Mouse (Mus musculus): ENCODE data around the gene Olfr181. TPM values are rescaled to one million over a fixed set of nuclear protein-coding genes. Genes with fewer than 3 reads are reported as not detected.

Gene Olfr181
- not detected for polyA plus RNA-seq (2014; fragmentation: Illumina TruSeq; extraction: RNeasy Lipid Tissue Mini Kit (QIAGEN cat#74804); ENCODE audit: low read depth, low replicate concordance)

GRCm38 (mm10) chr16:58928655-58929054 lies at the start of gene Olfr181:
Olfr181 (minus strand) TSS chr16:58928755.

GRCm38 (mm10) chr16:58929292-58929691 lies 737 bp upstream of the Olfr181 start, which contains the start of gene Olfr180:
Olfr180 (minus strand) TSS chr16:58929392.

GRCm38 (mm10) chr16:58891963-58892362 lies 36.6 kb downstream of the Olfr181 start, which contains the start of gene Olfr178:
Olfr178 (minus strand) TSS chr16:58892063.

Other genes with a start within 250 kb of the Olfr181 start
- not detected for gene Gpr15, start 209.7 kb downstream of the Olfr181 start, polyA plus RNA-seq (2014; fragmentation: Illumina TruSeq; extraction: RNeasy Lipid Tissue Mini Kit (QIAGEN cat#74804); ENCODE audit: low read depth, low replicate concordance)
- gene Cldnd1, start 200.8 kb downstream of the Olfr181 start, polyA plus RNA-seq (2014; fragmentation: Illumina TruSeq; extraction: RNeasy Lipid Tissue Mini Kit (QIAGEN cat#74804); ENCODE audit: low read depth, low replicate concordance), result 79.7 TPM
- gene Olfr172, start 165.6 kb downstream of the Olfr181 start, polyA plus RNA-seq (2014; fragmentation: Illumina TruSeq; extraction: RNeasy Lipid Tissue Mini Kit (QIAGEN cat#74804); ENCODE audit: low read depth, low replicate concordance), result not detected
- gene Olfr173, start 128.5 kb downstream of the Olfr181 start, polyA plus RNA-seq (2014; fragmentation: Illumina TruSeq; extraction: RNeasy Lipid Tissue Mini Kit (QIAGEN cat#74804); ENCODE audit: low read depth, low replicate concordance), result not detected
- not detected for gene Olfr175-ps1, start 102.0 kb downstream of the Olfr181 start, polyA plus RNA-seq (2014; fragmentation: Illumina TruSeq; extraction: RNeasy Lipid Tissue Mini Kit (QIAGEN cat#74804); ENCODE audit: low read depth, low replicate concordance)
- gene Olfr177, start 54.0 kb downstream of the Olfr181 start, polyA plus RNA-seq (2014; fragmentation: Illumina TruSeq; extraction: RNeasy Lipid Tissue Mini Kit (QIAGEN cat#74804); ENCODE audit: low read depth, low replicate concordance), result not detected
- not detected for gene Olfr178, start 36.7 kb downstream of the Olfr181 start, polyA plus RNA-seq (2014; fragmentation: Illumina TruSeq; extraction: RNeasy Lipid Tissue Mini Kit (QIAGEN cat#74804); ENCODE audit: low read depth, low replicate concordance)
- gene Olfr180, start 637 bp upstream of the Olfr181 start, polyA plus RNA-seq (2014; fragmentation: Illumina TruSeq; extraction: RNeasy Lipid Tissue Mini Kit (QIAGEN cat#74804); ENCODE audit: low read depth, low replicate concordance), result not detected
- not detected for gene Olfr183, start 66.6 kb upstream of the Olfr181 start, polyA plus RNA-seq (2014; fragmentation: Illumina TruSeq; extraction: RNeasy Lipid Tissue Mini Kit (QIAGEN cat#74804); ENCODE audit: low read depth, low replicate concordance)
- not detected for gene Olfr186, start 101.5 kb upstream of the Olfr181 start, polyA plus RNA-seq (2014; fragmentation: Illumina TruSeq; extraction: RNeasy Lipid Tissue Mini Kit (QIAGEN cat#74804); ENCODE audit: low read depth, low replicate concordance)
- not detected for gene Olfr187, start 111.0 kb upstream of the Olfr181 start, polyA plus RNA-seq (2014; fragmentation: Illumina TruSeq; extraction: RNeasy Lipid Tissue Mini Kit (QIAGEN cat#74804); ENCODE audit: low read depth, low replicate concordance)
- not detected for gene Olfr190, start 149.2 kb upstream of the Olfr181 start, polyA plus RNA-seq (2014; fragmentation: Illumina TruSeq; extraction: RNeasy Lipid Tissue Mini Kit (QIAGEN cat#74804); ENCODE audit: low read depth, low replicate concordance)
- not detected for gene Olfr191, start 161.1 kb upstream of the Olfr181 start, polyA plus RNA-seq (2014; fragmentation: Illumina TruSeq; extraction: RNeasy Lipid Tissue Mini Kit (QIAGEN cat#74804); ENCODE audit: low read depth, low replicate concordance)
- gene Olfr193, start 183.1 kb upstream of the Olfr181 start, polyA plus RNA-seq (2014; fragmentation: Illumina TruSeq; extraction: RNeasy Lipid Tissue Mini Kit (QIAGEN cat#74804); ENCODE audit: low read depth, low replicate concordance), result not detected
- not detected for gene Olfr194, start 192.3 kb upstream of the Olfr181 start, polyA plus RNA-seq (2014; fragmentation: Illumina TruSeq; extraction: RNeasy Lipid Tissue Mini Kit (QIAGEN cat#74804); ENCODE audit: low read depth, low replicate concordance)
- 0.49 TPM for gene Olfr195, start 218.3 kb upstream of the Olfr181 start, polyA plus RNA-seq (2014; fragmentation: Illumina TruSeq; extraction: RNeasy Lipid Tissue Mini Kit (QIAGEN cat#74804); ENCODE audit: low read depth, low replicate concordance)
- gene Olfr196, start 241.7 kb upstream of the Olfr181 start, polyA plus RNA-seq (2014; fragmentation: Illumina TruSeq; extraction: RNeasy Lipid Tissue Mini Kit (QIAGEN cat#74804); ENCODE audit: low read depth, low replicate concordance), result not detected